Mouse (Mus musculus): ENCODE results near the gene Vmn1r159. TPM values are rescaled to one million over a fixed set of nuclear protein-coding genes. Genes with fewer than 3 reads are reported as not detected.
"Not testable (repeated sequence)": the region's sequence is repeated elsewhere in the genome, so short reads cannot be mapped to it uniquely, and the experiment has no call there.

The Vmn1r159 gene
- not detected in 2 replicates for polyA plus RNA-seq (2012; ENCODE audit: insufficient read depth, low replicate concordance)

DNA sequence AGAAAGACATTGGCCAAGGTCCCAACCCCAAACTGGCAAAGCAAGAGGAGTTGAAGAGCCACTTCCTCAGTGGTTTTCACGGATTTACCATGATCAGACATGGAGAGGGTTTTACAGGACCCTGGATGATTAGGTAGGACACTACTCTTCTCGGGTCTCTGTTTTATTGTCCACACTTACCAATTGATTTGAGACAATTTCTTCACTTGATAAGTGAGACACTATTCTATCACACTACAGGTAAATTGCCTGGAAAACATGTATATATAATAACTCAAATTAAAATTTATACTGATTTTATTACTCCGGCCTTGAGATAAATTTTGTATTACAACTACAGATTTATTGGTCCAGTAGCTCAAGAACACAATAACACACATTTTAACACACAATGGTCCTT, at the start of gene Vmn1r159:
Gene Vmn1r159, minus strand, starts transcription at position 101 of the 400 bp plus-strand sequence.
- H3K27me3 ChIP-seq (replicated peaks); H3K9me3 ChIP-seq: not testable (repeated sequence)

DNA sequence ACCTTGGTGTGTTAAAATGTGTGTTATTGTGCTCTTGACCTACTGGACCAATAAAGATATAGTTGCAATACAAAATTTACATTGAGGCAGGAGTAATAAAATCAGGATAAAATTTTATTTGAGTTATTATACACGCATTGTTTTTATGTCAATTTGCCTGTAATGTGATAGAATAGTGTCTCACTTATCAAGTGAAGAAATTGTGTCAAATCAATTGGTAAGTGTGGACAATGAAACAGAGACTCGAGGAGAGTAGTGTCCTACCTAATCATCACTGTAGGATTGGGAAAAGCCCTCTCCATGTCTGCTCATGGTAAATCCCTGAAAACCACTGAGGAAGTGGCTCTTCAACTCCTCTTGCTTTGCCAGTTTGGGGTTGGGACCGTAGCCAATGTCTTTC, 27.5 kb upstream of the Vmn1r159 start, which contains the start of gene Vmn1r160:
Gene Vmn1r160, plus strand, starts transcription at position 301 of the 400 bp plus-strand sequence.
- not testable (repeated sequence) for H3K9me3 ChIP-seq; H3K27me3 ChIP-seq (replicated peaks); H3K4me1 ChIP-seq; H3K4me3 ChIP-seq (replicated peaks); H3K36me3 ChIP-seq (replicated peaks; ENCODE audit: low read length)

More for the DNA sequence above, at the start of gene Vmn1r159:
- H3K36me3 ChIP-seq (replicated peaks; ENCODE audit: low read length); H3K4me1 ChIP-seq; H3K4me3 ChIP-seq (replicated peaks): not testable (repeated sequence)

Other genes starting within 250 kb of the Vmn1r159 start
- not detected in 2 replicates for gene Vmn1r155, start 185.6 kb downstream of the Vmn1r159 start, polyA plus RNA-seq (2012; ENCODE audit: insufficient read depth, low replicate concordance)
- gene Gm8693, start 151.3 kb downstream of the Vmn1r159 start, polyA plus RNA-seq (2012; ENCODE audit: insufficient read depth, low replicate concordance): not detected in 2 replicates
- gene Gm4567, start 123.9 kb downstream of the Vmn1r159 start, polyA plus RNA-seq (2012; ENCODE audit: insufficient read depth, low replicate concordance): not detected in 2 replicates
- gene Vmn1r157, start 81.9 kb downstream of the Vmn1r159 start, polyA plus RNA-seq (2012; ENCODE audit: insufficient read depth, low replicate concordance): not detected in 2 replicates
- not detected in 2 replicates for gene Vmn1r158, start 52.8 kb downstream of the Vmn1r159 start, polyA plus RNA-seq (2012; ENCODE audit: insufficient read depth, low replicate concordance)
- gene Vmn1r160, start 27.6 kb upstream of the Vmn1r159 start, polyA plus RNA-seq (2012; ENCODE audit: insufficient read depth, low replicate concordance): not detected in 2 replicates
- not detected in 2 replicates for gene Gm4214, start 141.1 kb upstream of the Vmn1r159 start, polyA plus RNA-seq (2012; ENCODE audit: insufficient read depth, low replicate concordance)
- gene Gm4216, start 176.3 kb upstream of the Vmn1r159 start, polyA plus RNA-seq (2012; ENCODE audit: insufficient read depth, low replicate concordance): not detected in 2 replicates
- gene Vmn1r163, start 211.9 kb upstream of the Vmn1r159 start, polyA plus RNA-seq (2012; ENCODE audit: insufficient read depth, low replicate concordance): not detected in 2 replicates
- gene Gm8720, start 223.9 kb upstream of the Vmn1r159 start, polyA plus RNA-seq (2012; ENCODE audit: insufficient read depth, low replicate concordance): not detected in 2 replicates